Mouse (Mus musculus) liver, embryonic 12.5 days (tissue): ENCODE data around the gene B3gnt3. TPM values are rescaled to one million over a fixed set of nuclear protein-coding genes. Genes with fewer than 3 reads are reported as not detected.
"Not testable (repeated sequence)": the region's sequence is repeated elsewhere in the genome, so short reads cannot be mapped to it uniquely, and the experiment has no call there.

ENCODE experiments used
- ATAC-seq: fragments of 200-750 bp; cut with Nextera tagmentation; 2 replicates; pipeline ENCODE4 v1.8.0; 2017; ENCODE audit warnings: moderate number of reproducible peaks, mild to moderate bottlenecking, moderate library complexity
- H3K27ac ChIP-seq: fragments of 300-500 bp; sonication (generic); 2 replicates; pipeline ENCODE4 v1.5.1; 2016; ENCODE audit warnings: mild to moderate bottlenecking
- H3K27me3 ChIP-seq: fragments of 300-500 bp; sonication (generic); replicated peaks from 2 replicates; pipeline ENCODE4 v1.6.1; 2016; ENCODE audit warnings: mild to moderate bottlenecking, moderate library complexity
- H3K36me3 ChIP-seq: fragments of 300-500 bp; sonication (generic); 2 replicates; pipeline ENCODE4 v1.6.1; 2016; ENCODE audit warnings: mild to moderate bottlenecking, moderate library complexity
- H3K4me1 ChIP-seq: fragments of 300-500 bp; sonication (generic); 2 replicates; pipeline ENCODE4 v1.6.1; 2016
- H3K4me2 ChIP-seq: fragments of 300-500 bp; sonication (generic); 2 replicates; pipeline ENCODE4 v1.6.1; 2016; ENCODE audit warnings: mild to moderate bottlenecking, moderate library complexity
- H3K4me3 ChIP-seq: fragments of 300-500 bp; sonication (generic); 2 replicates; pipeline ENCODE4 v1.5.1; 2016; ENCODE audit warnings: mild to moderate bottlenecking, moderate library complexity
- H3K9ac ChIP-seq: fragments of 300-500 bp; sonication (generic); 2 replicates; pipeline ENCODE4 v1.6.1; 2016; ENCODE audit warnings: mild to moderate bottlenecking, moderate library complexity
- H3K9me3 ChIP-seq: fragments of 300-500 bp; sonication (generic); replicated peaks from 2 replicates; pipeline ENCODE4 v1.6.1; 2016; ENCODE audit warnings: mild to moderate bottlenecking, moderate library complexity
- WGBS: fragments of 180-500 bp; shearing (Covaris S2); methylation state at CpG from one replicate; pipeline ENCODE4 v1.1.7; 2016; ENCODE audit not compliant: insufficient replicate concordance; 5-methylcytosine and 5-hydroxymethylcytosine counted together
- polyA plus RNA-seq: library from polyadenylated mRNA; unstranded; fragments of >200 nt; fragmentation: Nextera tagmentation; extraction: Ambion mirVana; gene quantifications from 2 replicates; pipeline ENCODE4 v1.2.1, GENCODE M21; 2016

Gene B3gnt3
- polyA plus RNA-seq, 1 experiment from 2014 or later = 3.6 TPM

- peaks cover 55% of the 10 kb centered on the region for H3K27me3 ChIP-seq
- no peak overlapping the region for H3K9ac ChIP-seq
- H3K36me3 ChIP-seq = peaks cover 10% of the 10 kb centered on the region; the same call in 1 of the 2 replicates
- H3K9me3 ChIP-seq = no peaks in the 10 kb centered on the region
- H3K4me1 ChIP-seq = peaks cover 13% of the 10 kb centered on the region
- peak overlapping the region; percentile 12; the same call in 1 of the 2 replicates for H3K4me3 ChIP-seq
- peak overlapping the region; percentile 51 for H3K4me2 ChIP-seq
- peak; percentile 31 for ATAC-seq
- WGBS = 45% methylated on average over 25 of the region's 25 CpGs
- H3K27ac ChIP-seq = no peak overlapping the region
Measured at GRCm38 (mm10) chr8:71709134-71709799, 7.7 kb upstream of the B3gnt3 start.

GRCm38 (mm10) chr8:71707874-71708273 is 6.3 kb upstream of the B3gnt3 start:
- Histone ChIP-seq H3K36me3 (peaks cover 10% of the 10 kb centered on the region; the same call in 1 of the 2 replicates), H3K9ac (no peak overlapping the region), H3K9me3 (no peaks in the 10 kb centered on the region), H3K27ac (no peak overlapping the region), H3K27me3 (peaks cover 67% of the 10 kb centered on the region), H3K4me2 (no peak overlapping the region), H3K4me3 (no peak overlapping the region), H3K4me1 (peaks cover 27% of the 10 kb centered on the region)
- no peak for ATAC-seq
- WGBS = 24% methylated on average over 8 of the region's 8 CpGs

GRCm38 (mm10) chr8:71703400-71703799 is 1.8 kb upstream of the B3gnt3 start:
- Histone ChIP-seq H3K4me1 (peaks cover 46% of the 10 kb centered on the region), H3K4me3 (peak overlapping the region; percentile 54), H3K9ac (peak overlapping the region; percentile 65), H3K27me3 (peaks cover 85% of the 10 kb centered on the region), H3K27ac (peak overlapping the region; percentile 86), H3K4me2 (peak overlapping the region; percentile 75)
- H3K36me3 ChIP-seq, H3K9me3 ChIP-seq: not testable (repeated sequence)
- peak; percentile 78 for ATAC-seq

- peak overlapping the region; percentile 65 for H3K9ac ChIP-seq
- peaks cover 46% of the 10 kb centered on the region for H3K4me1 ChIP-seq
- H3K9me3 ChIP-seq = no peaks in the 10 kb centered on the region
- peak; percentile 96 for ATAC-seq
- H3K27me3 ChIP-seq = peaks cover 85% of the 10 kb centered on the region
- peak overlapping the region; percentile 75 for H3K4me2 ChIP-seq
- 29% methylated on average over 3 of the region's 3 CpGs for WGBS
- peak overlapping the region; percentile 54 for H3K4me3 ChIP-seq
- no peaks in the 10 kb centered on the region for H3K36me3 ChIP-seq
- H3K27ac ChIP-seq = peak overlapping the region; percentile 86
Measured at GRCm38 (mm10) chr8:71702923-71703322, 1.3 kb upstream of the B3gnt3 start.

GRCm38 (mm10) chr8:71702087-71702432 is 471 bp upstream of the B3gnt3 start:
- peaks cover 86% of the 10 kb centered on the region for H3K27me3 ChIP-seq
- H3K36me3 ChIP-seq = no peaks in the 10 kb centered on the region
- 7% methylated on average over 4 of the region's 4 CpGs for WGBS
- peak; percentile 28; the same call in 1 of the 2 replicates for ATAC-seq
- H3K9ac ChIP-seq = peak overlapping the region; percentile 65
- H3K4me2 ChIP-seq = peak overlapping the region; percentile 75
- H3K9me3 ChIP-seq = no peaks in the 10 kb centered on the region
- H3K27ac ChIP-seq = peak overlapping the region; percentile 86
- peaks cover 46% of the 10 kb centered on the region for H3K4me1 ChIP-seq
- peak overlapping the region; percentile 54 for H3K4me3 ChIP-seq

- peaks cover 91% of the 10 kb centered on the region for H3K27me3 ChIP-seq
- no peaks in the 10 kb centered on the region for H3K36me3 ChIP-seq
- H3K4me3 ChIP-seq = peak overlapping the region; percentile 54
- no peak overlapping the region for H3K27ac ChIP-seq
- ATAC-seq = no peak
- H3K9ac ChIP-seq = peak overlapping the region; percentile 33; the same call in 1 of the 2 replicates
- 11% methylated on average over 29 of the region's 29 CpGs for WGBS
- peaks cover 46% of the 10 kb centered on the region for H3K4me1 ChIP-seq
- H3K4me2 ChIP-seq = peak overlapping the region; percentile 75
- H3K9me3 ChIP-seq = no peaks in the 10 kb centered on the region
Measured at GRCm38 (mm10) chr8:71700493-71701269, 908 bp downstream of the B3gnt3 start.

- peaks cover 96% of the 10 kb centered on the region for H3K27me3 ChIP-seq
- 50% methylated on average over 12 of the region's 12 CpGs for WGBS
- not testable (repeated sequence) for H3K27ac ChIP-seq, H3K4me2 ChIP-seq, H3K4me3 ChIP-seq, H3K9ac ChIP-seq, H3K9me3 ChIP-seq, ATAC-seq, H3K36me3 ChIP-seq
- H3K4me1 ChIP-seq = peaks cover 18% of the 10 kb centered on the region
Measured at GRCm38 (mm10) chr8:71695456-71695855, 6.1 kb downstream of the B3gnt3 start.

GRCm38 (mm10) chr8:71693166-71694041 is 8.2 kb downstream of the B3gnt3 start:
- peak overlapping the region; percentile 23; the same call in 1 of the 2 replicates for H3K4me2 ChIP-seq
- ATAC-seq = no peak
- no peaks in the 10 kb centered on the region for H3K36me3 ChIP-seq
- H3K9me3 ChIP-seq = no peaks in the 10 kb centered on the region
- peaks cover 96% of the 10 kb centered on the region for H3K27me3 ChIP-seq
- 10% methylated on average over 68 of the region's 68 CpGs for WGBS
- H3K9ac ChIP-seq = no peak overlapping the region
- H3K4me3 ChIP-seq = peak overlapping the region; percentile 10
- H3K27ac ChIP-seq = no peak overlapping the region
- peaks cover 11% of the 10 kb centered on the region for H3K4me1 ChIP-seq

GRCm38 (mm10) chr8:71692509-71692908 is 9.1 kb downstream of the B3gnt3 start:
- no peak for ATAC-seq
- Histone ChIP-seq H3K27me3 (peaks cover 96% of the 10 kb centered on the region), H3K27ac (no peak overlapping the region), H3K9me3 (no peaks in the 10 kb centered on the region), H3K4me3 (no peak overlapping the region), H3K36me3 (no peaks in the 10 kb centered on the region), H3K4me1 (peaks cover 11% of the 10 kb centered on the region), H3K9ac (no peak overlapping the region), H3K4me2 (no peak overlapping the region)
- WGBS = 3% methylated on average over 30 of the region's 30 CpGs

GRCm38 (mm10) chr8:71689028-71689427 is 12.6 kb downstream of the B3gnt3 start, which contains the start of gene Insl3:
Insl3 (plus strand) TSS chr8:71689214.
- Histone ChIP-seq H3K27me3 (peaks cover 100% of the 10 kb centered on the region), H3K36me3 (peaks cover 4% of the 10 kb centered on the region; the same call in 1 of the 2 replicates), H3K4me2 (no peak within 1 kb of the TSS), H3K9me3 (no peaks in the 10 kb centered on the region), H3K4me3 (no peak within 1 kb of the TSS), H3K9ac (no peak within 1 kb of the TSS), H3K27ac (no peak within 1 kb of the TSS), H3K4me1 (peaks cover 29% of the 10 kb centered on the region)
- ATAC-seq = no peak
- 16% methylated on average over 33 of the region's 33 CpGs for WGBS

GRCm38 (mm10) chr8:71687616-71688015 is 14.0 kb downstream of the B3gnt3 start:
- peaks cover 4% of the 10 kb centered on the region; the same call in 1 of the 2 replicates for H3K36me3 ChIP-seq
- ATAC-seq = no peak
- peaks cover 18% of the 10 kb centered on the region for H3K4me1 ChIP-seq
- WGBS = 26% methylated on average over 8 of the region's 8 CpGs
- peaks cover 100% of the 10 kb centered on the region for H3K27me3 ChIP-seq
- no peak overlapping the region for H3K27ac ChIP-seq
- H3K4me2 ChIP-seq = no peak overlapping the region
- H3K4me3 ChIP-seq = no peak overlapping the region
- no peak overlapping the region for H3K9ac ChIP-seq
- no peaks in the 10 kb centered on the region for H3K9me3 ChIP-seq
